Mouse (Mus musculus) kidney, adult 18-20 months (tissue): ENCODE data around the gene Tulp1.
"Not testable (repeated sequence)": the region's sequence is repeated elsewhere in the genome, so short reads cannot be mapped to it uniquely, and the experiment has no call there.

Experiments
- DNase-seq: peaks from one replicate; pipeline ENCODE4 v3.0.0; 2021

The Tulp1 gene

DNA sequence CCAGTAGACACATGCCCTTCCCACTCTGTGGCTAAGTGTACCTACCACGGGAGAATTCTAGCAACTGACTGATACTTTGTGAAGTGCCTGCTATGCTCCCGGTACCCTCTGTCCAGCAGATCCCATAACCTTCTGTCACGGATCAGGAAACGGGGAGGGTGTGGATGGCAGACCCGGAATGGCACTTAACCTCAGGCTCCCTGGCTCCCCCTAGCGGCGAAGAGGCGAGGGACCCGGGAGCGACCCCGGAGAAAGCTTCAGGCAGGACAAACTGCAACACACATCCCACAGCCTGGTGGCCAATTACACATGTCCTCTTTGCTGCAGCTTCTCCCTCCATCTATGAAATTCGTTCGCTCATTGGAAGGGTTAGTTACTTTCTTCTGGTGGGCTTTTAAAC, 3.4 kb upstream of the Tulp1 start:
- peak; percentile 89 for DNase-seq

DNA sequence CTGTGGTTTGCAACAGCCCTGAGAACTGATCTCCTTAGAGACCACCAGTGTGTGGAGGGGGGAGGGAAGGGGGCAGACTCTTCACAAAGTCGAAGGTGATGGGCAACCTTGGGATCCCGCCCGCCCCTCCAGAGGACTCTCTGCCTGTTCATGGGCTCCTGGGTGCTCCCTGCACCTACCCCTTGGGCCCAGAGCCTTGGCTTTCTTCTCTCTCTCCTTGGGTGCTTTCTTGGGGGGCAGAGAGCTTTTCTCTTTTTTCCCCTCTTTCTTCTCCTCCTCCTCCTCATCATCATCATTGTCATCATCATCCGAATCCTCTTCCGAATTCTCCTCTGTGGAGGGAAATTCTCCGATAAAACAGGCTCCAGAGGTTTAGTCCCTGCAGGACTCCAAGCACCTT, 1.5 kb downstream of the Tulp1 start:
- no peak for DNase-seq

DNA sequence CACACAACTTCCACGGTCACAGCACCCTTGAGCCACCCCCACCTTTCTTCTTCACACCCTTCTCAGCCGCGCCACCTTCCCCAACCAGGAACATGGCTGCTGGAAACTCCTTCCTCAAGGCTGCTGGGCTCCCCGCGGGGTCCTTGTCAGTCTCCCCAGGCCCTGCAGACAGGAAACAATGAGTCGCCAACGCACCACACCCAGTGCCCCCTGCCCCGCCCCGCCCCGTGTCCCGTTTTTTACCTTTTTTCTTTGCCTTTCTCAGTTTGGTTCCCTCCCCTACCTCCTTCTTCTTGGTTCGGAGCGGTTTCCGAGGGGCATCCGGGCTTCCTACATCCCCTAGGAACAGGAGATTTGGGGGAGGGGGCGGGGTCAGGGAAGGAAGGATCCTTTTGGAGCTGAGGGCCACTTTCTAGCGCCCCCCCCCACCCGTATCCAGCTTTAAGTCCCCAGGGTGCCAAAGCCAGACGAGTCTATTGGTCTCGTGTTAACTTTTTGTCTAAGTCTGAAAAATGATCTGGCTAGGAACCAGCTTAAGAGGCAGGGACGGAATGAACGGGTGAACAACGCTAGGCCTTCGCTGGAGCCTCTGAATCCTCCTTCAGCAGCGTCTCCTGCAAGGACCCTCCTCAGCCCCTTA, 2.2 kb downstream of the Tulp1 start:
- no peak for DNase-seq

DNA sequence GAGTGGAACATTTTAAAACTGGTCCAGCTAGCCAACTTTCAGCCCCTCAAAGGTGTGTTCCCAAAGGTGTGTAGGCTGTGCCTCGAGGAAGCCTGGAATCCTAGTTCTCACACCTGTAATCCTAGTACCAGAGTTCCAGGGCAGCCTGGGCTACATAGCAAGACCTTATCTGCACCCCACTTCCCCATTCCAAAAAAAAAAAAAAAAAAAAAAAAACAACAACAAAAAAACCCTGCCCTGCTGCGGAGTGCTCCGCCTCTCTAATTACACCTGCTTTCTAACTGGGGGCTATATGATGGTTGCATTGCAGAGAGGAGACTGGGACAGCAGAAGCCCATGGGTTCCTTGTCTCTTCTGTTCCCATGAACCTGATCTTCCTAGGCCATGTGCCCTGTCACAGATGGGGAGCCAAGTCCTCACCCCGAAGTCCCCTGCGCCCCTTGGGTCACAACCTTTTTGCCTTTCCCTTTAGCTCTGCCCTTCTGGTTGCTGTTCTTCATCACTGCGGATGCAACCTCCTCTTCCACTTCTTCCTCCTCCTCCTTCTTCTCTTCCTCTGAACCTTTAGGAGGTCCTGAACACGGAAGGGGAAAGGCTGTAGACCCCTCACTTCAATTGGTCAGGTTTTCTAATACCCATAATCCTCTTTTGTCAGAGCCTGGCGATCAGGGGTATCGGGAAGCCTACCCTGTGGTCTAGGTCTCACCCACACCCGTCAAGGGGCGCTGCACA, 2.9 kb downstream of the Tulp1 start:
- no peak for DNase-seq

DNA sequence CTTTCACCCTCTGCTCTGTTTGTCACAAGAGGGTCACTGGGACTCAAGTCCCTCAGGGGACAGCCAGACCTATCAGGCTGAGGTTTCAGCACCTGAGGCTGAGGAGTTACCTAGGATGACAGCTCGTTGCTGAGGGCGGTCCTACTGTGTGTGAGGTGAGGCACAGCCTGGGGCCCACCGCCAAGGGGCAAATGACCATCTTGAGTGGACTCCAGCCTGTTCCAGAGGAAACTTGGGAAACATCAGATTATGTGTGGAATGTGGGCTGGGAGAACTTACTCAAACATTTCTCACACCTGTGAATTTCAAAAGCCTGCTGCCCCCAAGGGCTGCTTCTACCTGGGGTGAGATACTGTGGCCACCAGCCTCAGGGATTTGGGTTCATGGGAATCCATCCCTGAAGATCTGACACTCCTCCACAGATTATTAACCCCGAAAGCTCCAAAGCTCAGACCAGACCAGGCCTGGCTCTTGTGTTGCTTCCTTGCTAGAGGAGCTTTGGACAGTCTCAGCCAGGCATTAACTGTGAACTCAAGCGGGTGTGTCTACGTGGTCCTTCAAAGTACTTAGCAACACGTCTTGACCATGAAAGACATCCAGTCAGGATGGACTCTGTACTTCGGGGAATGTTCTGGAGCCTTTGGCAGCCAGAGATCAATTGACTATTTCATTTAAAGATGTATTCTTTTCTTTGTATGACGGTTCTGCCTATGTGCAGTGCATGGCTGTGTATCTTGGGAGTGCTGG, 4.3 kb downstream of the Tulp1 start:
- DNase-seq, result no peak

DNA sequence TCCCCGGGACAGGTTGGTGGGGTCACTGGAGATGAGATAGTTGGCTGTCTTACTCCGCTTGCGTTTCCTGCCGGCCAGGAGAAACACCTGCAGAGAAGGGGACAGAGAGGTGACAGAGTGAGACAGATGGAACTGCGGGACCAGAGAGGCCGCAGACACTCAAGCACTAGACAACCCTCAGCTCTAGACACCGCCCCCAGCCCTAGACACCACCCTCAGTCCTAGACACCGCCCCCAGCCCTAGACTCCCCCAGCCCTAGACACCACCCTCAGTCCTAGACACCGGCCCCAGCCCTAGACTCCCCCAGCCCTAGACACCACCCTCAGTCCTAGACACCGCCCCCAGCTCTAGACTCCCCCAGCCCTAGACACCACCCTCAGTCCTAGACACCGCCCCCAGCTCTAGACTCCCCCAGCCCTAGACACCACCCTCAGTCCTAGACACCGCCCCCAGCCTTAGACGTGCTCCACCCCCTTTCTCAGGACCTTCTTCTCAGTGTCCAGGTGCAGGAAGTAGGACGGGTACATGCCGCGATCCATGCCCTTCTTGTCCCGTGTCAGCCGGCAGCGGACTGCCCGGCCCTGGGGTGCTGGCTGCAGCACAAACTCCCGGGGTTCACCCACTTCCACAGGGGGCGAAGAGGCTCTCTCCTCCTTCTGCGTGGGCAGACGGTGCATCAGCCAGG, 6.3 kb downstream of the Tulp1 start:
- not testable (repeated sequence) for DNase-seq

DNA sequence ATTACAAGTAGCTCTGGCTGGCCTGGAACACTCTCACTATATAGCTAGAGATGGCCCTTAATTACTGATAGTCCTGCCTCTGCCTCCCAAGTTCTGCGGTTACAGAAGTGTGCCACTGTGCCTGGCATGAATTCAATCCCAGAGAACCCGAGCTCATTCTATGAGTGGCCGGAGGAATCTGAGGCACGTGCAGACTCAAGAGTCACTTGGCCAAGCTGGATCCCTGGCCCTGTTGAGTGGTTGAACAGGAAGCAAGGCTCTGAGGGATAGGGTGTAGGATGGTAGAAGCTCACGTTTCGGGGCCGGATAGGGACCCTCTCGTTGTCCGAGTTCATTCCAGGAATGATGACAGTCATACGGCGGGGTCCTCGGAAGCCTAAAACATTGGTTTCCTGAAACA, 9.2 kb downstream of the Tulp1 start:
- DNase-seq, result no peak

DNA sequence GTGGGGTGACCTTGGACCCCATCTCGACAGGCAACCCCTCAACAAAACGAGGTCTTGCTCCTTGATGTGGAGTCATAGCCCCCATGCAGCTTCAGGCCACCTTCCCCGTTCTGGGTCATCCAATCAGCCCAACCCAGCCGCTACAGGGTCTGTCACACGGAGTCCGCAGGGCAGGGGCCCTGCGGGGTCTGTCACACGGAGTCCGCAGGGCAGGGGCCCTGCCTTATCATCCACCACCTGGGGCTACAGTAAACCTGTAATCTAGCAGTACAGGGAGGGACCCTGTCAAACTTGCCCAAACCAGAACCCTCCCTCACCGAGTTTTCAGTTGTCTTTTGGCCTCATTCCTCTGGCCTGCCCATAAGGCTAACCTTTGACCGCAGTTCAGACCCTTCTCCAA, 13.0 kb downstream of the Tulp1 start:
- DNase-seq, result no peak

DNA sequence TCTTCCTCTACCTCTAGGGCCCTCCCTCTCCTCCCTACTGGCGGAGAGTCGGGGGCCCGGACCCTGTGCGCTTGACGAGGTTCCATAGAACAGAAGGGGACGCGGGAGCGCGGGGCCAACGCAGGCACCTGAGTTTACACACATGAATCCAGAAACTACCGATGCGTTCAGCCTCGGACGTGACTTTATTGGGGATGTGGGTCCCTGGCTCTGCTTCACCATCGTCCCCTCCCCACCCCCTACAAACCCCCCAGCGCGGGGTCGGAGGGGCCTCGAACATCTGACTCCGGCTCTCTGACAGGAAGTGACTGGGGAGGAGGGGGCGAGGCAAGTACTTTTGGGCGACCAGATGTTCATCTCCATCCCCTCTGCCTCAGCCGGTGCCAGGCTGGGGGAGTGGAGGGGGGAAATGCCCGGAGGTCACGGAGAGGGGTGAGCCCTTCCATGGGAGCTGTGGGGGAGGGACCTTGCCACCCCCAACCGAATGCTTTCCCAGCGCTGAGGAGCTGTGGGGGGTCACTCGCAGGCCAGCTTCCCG, 13.6 kb downstream of the Tulp1 start:
- DNase-seq, result no peak

DNA sequence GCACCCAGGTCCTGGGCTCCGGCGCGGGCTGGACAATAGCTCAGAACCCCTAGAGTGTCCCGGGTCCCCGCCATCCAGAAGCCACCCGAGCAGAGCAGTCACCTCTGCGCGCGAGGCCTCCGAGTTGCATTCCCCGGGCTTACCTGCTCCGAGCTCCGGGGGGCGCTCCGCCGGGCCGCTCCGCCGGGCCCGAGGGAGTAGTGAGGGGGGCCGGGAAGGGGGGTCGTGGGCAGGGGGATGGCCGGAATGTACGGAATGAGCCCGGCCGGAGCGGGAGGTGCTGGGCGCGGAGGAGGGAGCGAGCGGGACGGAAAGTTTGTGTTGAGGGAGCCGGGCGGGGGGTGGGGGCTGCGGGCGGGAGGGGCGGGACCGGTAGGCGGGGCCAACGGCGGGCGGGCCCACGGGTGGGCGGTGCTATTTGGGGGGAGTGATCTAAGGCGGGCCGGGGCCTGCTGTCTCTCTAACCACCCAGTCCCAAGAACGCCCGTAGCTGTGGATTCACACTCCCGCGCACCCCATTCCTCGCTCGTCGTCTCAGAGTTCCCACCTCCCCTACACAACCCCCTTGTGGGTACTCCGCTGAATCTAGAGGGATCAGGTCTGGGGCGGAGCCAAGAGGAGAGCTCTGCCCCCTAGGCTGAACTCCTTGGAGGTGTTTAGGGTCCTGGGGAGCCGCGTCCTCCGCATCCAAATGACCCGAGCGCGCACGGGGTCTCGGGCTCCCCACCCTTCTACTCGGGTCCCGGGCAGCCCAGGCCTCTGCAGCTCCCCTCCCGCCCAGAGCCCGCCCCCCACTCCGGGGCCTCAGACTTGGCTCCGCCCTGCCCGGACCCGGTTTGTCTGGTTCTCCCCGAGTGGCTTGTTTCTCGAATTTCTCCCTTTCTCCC, 14.3 kb downstream of the Tulp1 start, which contains the start of gene Tead3:
TSS of gene Tead3 (minus strand) at position 352 of the 887 bp plus-strand sequence.
- DNase-seq, result peak; percentile 85

DNA sequence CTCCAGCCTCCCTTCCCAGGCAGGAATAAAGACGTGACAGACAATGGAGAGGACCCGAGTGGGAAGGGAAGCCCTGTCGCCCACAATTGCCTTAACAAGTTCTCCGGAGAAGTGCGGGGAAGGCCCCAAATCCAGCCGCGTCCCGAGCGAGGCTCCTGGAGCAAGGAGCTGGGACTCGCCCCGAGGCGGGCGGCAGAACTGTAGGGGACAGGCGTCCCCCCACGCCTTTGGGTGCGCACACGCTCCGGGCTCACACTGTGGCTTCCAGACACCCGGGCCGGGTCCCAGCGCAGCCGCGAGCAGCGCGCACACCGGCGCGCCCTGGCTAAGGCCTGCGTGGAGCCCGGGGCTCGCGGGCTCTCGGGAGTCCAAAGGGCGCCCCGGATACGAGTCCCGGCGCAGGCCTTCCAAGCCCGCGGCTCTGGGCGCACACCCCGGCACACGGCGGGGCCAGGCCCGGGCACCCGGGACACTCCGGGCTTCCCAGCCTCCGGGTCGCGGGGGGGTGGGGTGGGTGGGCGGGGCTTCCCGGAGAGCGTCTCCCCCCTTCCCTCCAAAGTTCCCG, 15.0 kb downstream of the Tulp1 start:
- DNase-seq, result peak; percentile 81

DNA sequence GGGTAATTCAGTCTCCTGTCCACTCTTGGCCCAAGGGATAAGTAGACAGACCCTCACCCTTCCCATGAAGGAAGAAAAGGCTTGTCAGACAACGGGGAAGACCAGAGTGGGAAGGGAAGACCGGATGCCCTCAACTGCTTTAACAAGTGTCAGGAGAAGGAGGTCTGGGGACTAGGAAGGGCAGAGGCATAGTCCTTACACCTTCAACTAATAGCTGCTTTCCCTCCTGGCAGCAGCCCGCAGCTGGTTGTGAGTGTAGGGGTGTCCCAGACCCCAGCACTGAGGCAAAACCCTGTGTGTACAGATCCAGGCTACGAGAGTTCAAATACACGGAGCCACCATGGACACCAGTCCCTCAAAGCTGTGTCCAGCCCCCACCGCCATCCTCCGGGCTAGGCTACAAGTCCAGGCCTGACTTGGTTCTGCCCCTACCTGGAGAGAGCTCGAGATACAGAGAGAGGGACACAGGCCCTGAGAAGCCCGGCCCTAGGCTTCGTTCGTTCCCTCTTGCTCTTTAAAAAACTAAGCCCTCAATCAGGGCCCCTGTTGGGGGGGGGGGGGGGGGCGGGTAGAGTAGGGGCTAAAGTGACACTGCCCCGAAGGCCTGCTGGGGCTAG, 15.7 kb downstream of the Tulp1 start:
- DNase-seq, result peak; percentile 43

DNA sequence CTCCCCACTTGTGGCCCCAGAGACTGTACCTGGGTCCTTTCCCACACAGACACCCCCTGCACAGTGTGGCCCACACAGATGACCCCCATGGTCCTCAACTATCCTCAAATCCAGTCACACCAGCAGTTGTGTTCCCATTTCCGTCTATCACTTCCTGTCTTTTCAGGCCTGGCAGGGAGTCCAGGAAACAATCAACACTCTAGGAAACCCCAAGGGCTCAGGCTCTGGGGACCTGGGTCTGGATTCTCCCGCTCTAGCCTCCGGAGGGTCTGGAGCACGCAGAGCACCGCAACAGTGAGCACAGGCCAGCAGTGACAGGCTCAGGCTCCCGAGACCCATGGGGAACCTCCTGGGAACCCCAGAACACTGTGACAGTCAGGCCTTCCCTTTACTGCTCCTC, 16.8 kb downstream of the Tulp1 start:
- DNase-seq, result no peak

DNA sequence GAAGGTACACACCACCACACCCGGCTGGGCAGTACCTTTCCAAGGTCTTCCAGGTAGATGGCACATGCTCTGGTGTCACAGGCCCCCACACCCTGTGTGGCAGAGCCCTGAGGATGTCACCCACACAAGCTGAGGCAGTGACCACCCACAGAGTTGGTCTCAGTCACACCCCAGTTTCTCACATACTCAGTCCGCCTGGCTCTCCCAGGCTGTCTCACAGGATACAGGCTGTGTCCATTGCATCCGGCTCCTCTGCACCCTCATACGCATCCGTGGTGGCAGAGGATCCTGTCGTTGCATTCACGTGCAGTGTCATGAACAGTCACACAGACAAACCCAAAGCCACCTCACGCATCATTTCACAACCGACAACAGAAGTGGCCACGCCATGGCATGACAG, 17.7 kb downstream of the Tulp1 start:
- DNase-seq, result no peak

DNA sequence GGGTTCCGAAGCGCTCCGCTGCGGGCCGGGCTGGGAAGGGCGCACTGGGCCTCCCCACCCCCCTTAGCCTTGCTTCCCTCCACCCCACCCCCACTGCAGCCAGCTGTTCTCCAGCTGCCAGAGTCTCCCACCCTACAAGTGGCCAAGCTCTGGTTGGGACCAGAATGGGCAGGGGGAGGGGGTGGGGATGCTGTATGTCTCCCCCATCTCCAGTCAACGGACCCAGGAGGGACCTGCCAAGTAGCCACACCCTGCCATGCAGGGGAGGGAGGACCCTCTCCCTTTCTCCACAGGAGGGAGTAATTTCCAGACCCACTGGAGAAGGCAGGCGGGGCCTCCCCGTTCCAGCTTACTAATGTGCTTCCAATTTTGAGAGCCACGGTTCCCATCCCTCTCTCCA, 19.1 kb downstream of the Tulp1 start:
- DNase-seq, result no peak

DNA sequence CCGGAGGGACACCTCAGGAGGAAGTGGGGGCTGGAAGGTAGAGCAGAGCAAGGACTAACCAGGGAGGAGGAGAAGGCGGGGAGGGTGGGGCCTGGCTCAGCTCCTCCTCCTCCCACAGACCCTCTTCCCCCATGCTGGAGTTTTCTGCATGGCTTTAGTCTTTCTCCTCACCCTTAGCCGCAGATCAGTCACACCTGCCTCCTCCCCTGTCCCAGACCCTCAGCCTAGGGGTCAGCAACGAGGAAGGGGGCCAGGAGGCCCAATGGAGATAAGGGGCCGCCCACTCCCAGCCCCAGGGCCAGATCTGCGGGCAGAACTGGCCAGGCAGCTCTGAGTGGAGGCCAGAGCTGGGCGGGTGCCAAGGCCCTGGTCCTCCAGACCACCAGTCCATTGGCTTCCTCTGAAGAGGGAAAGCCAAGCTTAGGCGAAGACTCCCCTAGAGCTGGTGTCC, 19.7 kb downstream of the Tulp1 start:
- DNase-seq, result no peak

DNA sequence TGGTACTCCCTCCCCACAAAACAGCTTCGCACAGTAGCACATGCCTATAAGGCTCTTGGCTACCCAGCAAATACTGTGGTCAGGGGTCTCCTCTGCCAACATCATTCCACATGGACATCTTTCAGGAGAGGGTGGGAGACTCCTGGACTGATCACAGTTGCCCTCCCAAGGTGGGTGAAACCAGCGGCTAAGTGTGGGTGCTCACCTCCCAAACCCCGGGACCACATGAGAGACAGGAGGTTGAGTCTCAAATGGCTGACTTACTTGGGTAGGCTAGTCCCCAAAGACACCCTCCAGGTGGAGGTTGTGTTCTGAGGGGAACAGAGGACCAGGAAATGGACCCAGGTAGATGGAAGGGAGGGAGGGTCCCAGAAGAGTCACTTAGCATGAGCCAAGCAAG, 20.4 kb downstream of the Tulp1 start:
- DNase-seq, result no peak

DNA sequence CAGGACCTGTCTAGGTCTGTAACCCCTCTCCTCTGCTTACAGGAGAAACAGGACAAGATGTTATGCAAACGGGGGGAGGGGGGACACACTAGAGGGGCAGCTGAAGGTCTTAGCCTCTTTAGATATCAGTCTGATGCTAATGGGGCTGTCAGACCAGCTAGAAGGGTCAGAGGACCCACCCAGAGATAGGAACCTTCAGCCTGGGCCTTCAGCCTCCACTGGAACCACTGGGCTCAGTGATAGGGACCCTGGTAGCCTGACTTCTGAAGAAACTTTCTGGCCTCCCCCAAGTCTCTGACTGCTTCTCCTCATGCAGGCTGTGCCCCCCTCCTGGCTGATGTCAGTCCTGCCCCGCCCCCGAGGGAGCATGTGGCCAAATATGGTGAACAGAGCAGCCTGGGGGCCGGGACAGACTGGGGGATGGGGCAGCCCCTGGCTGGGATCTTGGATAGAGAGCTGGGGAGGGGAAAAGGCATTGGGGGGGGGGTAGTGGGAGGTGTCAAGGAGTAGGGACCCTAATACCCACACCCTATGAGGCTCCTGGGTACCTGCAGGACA, 20.9 kb downstream of the Tulp1 start:
- no peak for DNase-seq

DNA sequence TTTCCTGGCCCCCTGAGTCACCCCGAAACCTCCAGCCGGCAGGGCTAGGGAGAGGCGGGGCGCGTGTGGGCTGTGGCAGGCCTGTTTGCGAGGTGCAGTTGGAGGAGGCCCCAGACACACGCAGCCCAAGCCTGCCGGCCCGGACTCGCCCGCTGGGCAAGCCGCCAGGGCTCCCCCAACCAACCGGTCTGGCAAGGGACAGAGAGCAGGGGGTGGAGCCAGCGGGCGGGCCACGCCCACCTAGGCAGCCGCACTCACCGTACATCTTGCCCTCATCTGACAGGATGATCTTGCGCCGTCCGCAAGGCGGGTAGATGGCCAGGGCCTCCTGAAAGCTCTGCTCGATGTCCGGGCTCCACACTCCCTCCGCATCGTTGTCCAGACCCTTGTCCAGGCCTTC, 23.9 kb downstream of the Tulp1 start:
- peak; percentile 95 for DNase-seq

DNA sequence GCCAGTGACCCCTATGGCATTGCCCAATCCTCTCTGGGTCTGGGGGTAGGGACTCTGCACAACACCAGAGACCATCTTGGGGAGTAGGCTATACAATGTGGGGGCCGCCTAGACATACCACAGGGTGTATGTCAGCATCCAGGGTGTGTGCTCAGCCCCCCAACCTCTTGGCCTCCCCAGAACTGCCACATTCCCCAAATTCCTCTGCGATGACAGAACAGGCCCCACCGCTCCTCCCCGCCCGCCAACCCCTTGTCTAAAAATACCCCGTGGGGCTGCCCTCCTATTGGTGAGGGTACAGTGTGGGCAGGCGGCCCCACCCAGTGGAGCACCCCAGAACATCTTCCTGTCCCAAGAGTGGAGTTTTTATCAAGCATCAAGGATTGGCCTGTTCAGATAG, 24.4 kb downstream of the Tulp1 start:
- no peak for DNase-seq

DNA sequence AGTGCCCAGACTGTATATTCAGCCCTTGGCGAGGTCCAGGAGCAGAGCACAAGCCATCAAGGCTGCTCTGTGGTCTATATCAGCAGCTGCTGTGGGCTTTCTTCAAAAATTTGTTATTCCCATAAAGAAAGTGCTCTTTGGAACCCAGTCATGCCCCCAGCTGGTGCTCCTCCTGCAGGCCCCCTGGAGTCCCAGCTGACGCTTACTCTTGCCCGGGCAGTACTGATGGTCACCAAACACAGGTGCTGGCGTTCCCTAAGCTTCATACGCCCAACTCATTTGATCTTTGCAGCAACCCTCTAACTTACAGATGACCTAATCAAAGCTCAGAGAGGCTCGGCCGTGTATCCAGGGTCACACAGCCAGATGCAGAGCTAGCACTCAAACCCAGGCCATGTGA, 27.5 kb downstream of the Tulp1 start:
- DNase-seq, result no peak
